Mouse (Mus musculus): ENCODE results near the gene Prkch.

GRCm38 (mm10) chr12:73645216-73645615 lies 60.6 kb downstream of the Prkch start:
- TF ChIP-seq POLR2A (IDR thresholded peaks at IDR 0.05; ENCODE audit: control insufficient read depth, extremely low read depth, insufficient read depth, low read length, poor library complexity) (no peak), CTCF (IDR thresholded peaks at IDR 0.05; ENCODE audit: borderline replicate concordance, control insufficient read depth, extremely low read depth, insufficient read depth, low read length, poor library complexity) (no peak)

All from thymus, adult 2 months (tissue).